Mouse (Mus musculus) left cerebral cortex, adult 9 months (tissue): ENCODE measurements around the gene Rubcnl.

Source experiments
- DNase-seq, 2 experiments: peaks; one replicate each; pipeline ENCODE4 v3.0.0; 2022; ENCODE audit warnings: low spot score in 2 of 2

The Rubcnl gene

DNA sequence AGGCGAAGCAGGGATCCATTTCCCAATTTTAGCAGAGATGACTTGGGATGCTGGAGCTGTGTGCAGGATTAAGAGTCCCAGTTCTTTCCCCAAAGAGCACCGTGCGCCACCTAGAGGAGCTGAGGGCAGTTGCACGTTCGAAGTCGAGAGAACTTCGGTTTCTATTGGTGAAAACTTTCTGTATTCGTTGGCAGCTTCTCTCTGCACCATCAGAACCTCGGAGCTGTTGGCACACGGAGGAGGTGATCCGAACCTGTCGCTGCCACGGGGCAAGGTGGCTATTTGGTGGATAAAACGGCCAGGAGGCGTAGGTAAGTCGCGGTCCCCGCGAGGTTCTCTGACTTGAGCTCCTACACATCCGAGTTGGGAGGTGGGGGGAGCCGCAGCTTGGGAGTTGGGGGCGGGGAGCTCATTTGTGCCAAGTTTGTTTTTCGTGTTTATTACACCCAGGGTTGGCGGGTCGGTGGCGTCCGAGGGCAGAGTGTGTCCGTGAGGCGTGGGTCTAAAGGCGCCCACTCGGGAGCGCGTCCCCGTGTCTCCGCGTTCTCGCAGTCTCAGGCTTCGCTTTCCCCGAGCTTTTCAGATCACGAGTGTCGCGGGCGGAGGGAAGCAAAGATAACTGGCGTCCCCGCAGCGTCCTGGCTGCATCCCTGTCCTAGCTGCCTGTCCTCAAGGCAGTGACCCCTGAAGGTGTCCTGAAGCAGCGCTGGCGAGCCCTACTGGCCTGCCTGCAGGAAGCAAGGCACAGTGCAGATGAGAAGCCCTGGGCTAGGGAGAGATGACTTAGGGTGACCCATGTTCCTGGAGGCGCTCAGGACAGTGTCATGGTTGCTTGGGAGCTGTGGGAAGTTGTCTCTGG is at the start of gene Rubcnl:
Gene Rubcnl (plus strand): TSS at position 172 of the 859 bp plus-strand sequence.
- peak in 1 of 2 experiments; percentile 79 for DNase-seq

DNA sequence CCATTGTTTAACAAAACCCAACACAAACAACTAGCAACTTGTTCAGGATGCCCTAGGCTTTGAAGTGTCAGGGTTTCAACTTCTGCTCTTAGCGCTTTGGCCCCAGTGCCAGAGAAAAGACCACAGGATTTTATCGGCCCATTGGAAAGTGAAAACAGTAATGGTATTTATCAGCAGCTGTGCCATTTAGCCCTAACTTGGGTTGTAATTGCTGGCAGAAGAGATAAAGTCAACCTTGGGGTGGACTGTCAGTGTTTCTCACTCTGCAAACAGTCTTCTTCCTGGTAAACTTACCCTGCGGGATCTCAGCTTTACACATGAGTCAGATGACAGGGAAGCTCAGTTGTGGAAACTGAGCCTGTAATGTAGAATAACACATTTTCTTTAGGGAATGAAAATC is 43.6 kb upstream of the Rubcnl start:
- no peak for DNase-seq

DNA sequence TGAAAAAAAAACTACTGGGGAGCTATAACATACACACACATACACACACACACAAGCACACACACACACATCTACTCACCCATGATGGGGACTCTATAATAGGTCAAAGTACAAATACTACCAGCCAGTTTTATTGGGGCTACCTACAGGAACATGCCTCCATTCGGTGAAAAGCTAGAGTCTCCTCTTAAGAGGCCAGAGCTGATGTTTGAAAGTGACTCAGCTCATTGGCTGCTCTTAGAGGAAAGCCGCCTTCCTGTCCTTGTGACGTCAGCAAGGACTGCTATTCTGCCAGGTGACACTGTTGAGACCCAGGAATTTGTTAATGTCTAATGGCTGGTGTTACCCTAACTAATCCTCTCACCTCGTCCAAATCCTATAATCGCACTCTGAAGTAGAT is 43.1 kb upstream of the Rubcnl start:
- DNase-seq: no peak

DNA sequence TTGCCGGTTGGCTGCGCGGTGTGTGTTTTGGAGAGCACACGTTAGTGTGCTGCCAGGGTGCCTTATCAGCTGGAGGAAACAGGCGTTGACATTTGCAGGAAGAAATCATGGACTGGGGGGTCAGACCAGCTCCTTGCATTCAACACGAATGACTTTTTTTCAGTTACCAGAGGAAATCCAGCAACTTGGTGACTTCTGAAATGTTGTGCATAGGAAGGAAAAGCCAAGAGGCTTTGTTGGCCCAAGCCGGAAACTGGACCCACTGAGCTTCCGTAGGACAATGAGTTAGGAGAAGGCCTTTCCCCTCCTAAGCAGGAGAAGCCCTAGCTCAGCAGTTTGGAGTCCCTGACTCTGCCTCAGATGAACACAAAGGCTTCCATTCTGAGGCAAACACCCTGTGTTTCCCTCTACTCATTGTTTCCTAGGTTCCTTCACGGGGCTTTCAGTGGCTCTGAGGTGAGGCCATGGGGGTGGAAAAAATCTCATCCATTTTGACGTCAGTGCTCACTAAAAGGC is 41.6 kb upstream of the Rubcnl start:
- DNase-seq: no peak

DNA sequence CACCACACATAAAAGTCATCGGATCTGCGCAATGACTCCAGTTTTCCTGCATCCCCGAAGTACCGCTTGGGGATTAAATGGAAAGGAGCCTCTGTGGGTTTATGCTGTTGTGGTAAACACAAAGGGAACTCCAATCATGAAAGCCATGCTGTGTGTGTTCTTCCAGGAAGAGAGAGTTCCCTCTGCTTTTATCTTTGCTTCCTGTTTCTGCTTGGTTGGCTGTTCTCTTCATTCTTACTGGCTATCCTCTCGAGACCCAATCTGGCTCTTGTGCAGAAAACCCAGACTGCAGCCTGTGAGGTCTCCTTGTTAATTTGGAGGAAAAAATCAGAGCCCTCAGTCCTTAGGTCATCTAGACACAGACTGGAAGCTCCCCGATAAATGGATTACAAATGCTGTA is 38.9 kb upstream of the Rubcnl start:
- no peak for DNase-seq

DNA sequence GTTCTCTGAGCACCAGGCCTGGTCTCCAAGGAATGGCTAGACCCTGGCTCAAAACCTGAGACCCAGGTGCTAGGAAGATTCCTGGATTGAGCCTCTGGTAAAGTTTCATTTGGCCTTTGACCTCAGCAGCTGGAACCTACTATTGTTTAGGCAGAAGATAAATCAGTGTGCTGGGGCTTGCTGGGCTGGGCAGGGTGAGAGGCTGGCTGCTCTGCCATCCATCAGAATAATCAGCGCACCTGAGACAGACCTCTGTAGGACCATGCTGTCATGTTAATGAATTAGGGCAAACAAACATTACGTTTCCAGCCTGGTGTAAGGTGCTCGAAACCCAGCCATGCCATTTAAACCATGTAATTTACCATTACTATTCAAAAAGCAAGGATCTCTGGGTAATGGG is 34.8 kb upstream of the Rubcnl start:
- DNase-seq: no peak

DNA sequence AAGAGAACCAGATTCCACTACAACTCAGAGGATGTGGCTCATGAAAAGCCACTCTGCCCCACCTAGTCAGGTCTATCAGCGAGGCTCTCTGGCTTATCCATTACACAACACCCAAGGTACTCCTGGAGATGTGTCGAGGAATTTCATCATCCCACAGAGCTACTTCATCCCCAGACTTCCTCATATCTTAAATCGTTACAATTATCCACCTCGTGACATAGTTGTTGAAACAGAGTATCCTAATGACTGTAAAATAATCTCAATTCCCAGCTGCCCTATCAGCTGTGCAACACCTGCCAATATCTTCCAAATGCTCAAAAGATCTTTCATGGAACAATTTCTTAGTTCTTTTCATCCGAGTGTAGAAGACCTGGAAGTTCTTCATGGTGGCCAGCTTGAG is 32.7 kb upstream of the Rubcnl start:
- DNase-seq: no peak

DNA sequence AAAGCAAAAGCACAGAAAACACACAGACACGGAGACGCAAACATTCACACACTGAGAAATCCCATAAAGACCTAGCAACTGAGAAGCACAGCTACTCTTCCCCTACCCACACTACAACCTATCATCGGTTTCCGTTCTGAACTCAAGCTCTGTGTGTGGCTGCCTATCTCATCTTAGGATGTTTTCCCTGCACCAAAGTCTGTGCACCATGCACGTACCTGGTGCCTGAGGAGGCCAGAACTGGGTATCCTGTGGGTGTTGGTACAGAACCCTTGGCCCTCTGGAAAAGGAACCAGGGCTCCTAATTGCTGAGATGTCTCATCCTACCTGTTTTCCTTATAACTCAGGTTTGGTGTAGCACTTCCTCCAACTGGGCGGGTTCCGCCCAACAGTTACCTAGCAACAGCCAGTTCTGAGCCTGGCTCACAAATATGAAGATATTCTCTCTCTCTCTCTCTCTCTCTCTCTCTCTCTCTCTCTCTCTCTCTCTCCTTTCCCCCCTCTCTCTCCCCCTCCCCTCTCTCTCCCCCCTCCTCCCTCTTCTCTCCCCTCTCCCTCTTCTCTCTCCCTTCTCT is 30.9 kb upstream of the Rubcnl start:
- DNase-seq: peak in 1 of 2 experiments; percentile 17

DNA sequence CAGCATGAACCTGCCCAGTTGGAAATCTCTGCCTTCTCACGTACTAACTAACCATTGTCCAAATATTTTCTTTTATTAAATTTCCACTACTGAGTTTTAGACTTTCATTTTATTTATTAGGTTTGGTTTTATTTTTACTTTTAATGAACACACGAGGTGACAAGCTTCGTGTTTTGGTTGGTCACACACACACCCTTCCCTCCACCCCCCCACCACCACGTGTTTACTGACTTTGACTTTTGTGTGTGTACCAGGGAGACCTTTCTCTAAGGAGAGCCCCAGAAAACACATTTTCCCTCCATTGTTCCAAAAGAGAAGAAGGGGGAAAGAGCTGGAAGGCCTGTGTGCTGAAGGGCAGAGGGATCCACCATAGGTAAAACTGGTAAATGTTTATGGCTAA is 30.2 kb upstream of the Rubcnl start:
- DNase-seq: no peak

DNA sequence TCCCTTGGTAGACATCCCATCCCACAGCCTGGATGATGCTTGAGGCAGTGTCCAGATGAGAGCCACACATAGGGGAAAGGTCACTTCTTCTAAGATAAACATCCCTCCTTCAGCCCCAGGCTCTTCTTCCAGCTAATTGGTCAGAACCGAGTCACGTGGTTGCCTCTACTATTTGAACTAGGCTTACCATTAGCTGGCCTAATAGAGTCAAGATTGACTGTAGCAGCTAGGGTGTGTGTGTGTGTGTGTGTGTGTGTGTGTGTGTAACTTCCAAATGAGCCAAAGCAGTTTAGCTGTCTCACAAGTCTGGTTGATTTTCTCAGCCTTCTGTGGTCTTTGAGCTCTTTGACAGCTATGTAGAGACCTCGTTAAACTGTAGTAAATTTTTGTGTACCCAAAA is 29.3 kb upstream of the Rubcnl start:
- no peak for DNase-seq

DNA sequence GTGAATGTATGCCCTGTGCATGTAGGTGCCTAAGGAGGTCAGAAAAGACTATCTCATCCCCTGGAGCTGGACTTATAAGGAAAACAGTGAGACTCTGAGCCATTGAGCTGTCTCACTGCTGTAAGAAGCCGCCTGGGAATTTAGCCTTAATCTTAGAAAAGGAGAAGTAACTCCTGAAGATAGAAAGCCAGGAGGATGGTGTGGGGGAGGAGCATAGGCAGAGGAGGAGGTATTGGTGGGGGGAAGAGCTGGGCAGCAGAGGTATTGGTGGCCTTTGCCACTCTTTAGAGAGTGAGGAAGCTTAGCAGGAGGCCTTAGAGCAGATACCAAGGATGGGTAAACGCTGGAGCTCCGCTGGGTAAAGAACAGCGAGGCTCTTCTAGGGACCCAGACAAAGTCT is 26.5 kb upstream of the Rubcnl start:
- DNase-seq: no peak

DNA sequence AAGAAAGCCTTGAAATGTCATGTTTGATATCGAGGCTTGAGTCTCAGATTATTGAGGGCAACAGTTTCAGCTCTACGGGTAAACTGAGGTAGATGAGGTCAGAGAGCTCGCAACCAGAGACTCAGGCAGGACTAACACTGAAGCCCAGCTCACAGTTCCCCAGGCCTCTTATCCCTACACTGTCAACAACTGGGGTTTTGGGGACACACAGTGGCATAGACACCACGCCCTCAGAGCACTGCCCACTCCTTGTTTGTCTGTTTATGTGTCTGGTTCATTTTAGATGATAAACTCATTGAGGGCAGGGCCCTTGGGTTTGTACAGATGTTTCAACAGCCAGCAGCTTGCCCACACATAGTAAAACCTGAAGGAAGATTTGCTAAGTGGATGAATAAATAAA is 25.9 kb upstream of the Rubcnl start:
- DNase-seq: no peak

DNA sequence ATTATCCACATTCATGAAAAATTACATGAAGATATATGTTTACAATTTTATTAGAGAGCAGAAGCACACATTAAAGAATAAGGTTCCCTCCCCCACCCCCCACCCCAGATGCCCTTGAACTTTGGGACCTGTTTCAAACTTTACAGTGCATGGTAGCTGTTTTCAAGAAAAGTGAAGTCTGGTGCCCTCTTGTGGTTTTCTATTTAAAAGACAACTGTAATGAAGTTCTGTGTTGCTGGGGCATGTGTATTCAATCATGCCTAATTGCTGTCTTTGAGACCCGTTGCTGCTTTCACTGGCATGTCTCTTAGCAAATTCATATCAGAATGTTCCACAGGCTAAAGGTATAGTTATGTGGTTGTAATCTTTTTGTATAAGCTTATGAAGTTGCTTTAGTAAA is 25.3 kb upstream of the Rubcnl start:
- no peak for DNase-seq

DNA sequence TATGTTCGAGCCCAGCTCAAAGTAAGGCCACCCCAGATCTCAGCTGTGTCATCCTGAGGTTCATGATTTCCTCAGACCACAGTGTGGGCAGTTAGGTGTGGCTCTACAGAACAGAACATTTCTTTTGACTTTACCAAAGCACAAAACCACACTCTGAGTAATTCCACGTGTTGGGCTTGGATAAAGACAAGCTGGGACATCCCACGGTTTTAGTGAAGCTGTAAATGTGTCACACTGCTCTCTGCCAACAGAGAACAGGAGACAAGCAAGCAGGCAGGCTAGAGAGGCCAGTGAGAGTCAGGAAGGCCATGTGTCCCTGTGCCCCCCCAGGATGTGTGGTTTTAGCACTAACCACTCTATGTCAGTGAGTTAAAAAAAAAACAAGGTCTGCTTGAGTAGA is 19.3 kb upstream of the Rubcnl start:
- no peak for DNase-seq

DNA sequence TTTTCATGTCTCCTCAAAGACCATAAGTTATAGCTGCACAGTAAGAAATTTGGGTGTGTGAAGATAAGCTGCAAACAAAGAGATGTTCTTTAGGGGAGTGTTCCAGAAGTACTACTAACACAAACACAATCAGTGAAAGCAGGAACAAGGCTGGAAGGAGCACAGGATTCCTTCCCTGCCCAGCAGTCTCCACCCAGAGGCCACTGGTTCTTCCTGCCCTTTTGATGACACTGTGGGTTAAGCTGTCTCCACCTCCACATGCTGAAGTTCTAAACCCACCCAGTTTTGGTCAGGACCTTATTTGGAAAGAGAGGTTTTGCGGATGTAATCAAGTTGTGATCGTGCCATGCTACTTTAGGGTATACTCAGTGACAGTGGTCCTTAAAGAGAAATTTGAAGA is 18.8 kb upstream of the Rubcnl start:
- DNase-seq: no peak

DNA sequence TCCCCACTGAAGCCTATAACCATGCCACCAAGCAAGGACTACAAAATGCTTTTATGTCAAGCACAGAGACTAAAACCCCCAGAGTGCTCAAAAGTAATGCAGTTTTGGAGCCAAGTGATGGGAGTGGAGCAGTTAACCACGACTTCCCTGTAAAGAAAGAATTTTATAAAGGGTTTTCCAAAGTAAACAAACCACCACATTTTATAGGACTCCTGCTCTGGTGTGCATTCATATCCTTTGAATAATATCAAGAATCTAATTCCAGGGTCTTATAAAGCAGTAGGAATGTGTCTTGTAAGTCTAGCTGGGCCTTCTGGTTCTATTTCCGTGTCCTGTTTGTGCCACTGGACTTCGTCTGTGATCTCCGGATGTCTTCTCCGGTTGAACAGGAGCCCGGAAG is 14.5 kb upstream of the Rubcnl start:
- DNase-seq: no peak

DNA sequence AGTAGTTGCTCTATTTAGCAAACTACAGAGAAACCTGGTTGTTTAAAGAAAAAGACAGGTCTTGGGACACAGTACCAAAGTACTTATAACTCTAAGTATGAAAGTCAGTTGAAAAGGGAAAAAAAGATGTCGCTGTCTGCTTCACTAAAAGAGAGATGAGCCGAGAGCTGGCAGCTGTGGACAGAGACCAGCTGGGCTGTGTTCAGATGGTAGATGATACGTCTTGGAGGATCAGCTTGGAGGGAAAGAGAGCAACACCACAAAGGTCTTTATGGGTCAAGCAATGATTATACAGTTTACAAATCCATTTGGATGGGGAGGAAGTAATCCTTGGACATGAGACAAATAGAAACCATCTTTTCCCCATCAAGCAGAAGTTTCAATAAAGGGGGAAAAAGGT is 12.5 kb upstream of the Rubcnl start:
- DNase-seq: no peak

DNA sequence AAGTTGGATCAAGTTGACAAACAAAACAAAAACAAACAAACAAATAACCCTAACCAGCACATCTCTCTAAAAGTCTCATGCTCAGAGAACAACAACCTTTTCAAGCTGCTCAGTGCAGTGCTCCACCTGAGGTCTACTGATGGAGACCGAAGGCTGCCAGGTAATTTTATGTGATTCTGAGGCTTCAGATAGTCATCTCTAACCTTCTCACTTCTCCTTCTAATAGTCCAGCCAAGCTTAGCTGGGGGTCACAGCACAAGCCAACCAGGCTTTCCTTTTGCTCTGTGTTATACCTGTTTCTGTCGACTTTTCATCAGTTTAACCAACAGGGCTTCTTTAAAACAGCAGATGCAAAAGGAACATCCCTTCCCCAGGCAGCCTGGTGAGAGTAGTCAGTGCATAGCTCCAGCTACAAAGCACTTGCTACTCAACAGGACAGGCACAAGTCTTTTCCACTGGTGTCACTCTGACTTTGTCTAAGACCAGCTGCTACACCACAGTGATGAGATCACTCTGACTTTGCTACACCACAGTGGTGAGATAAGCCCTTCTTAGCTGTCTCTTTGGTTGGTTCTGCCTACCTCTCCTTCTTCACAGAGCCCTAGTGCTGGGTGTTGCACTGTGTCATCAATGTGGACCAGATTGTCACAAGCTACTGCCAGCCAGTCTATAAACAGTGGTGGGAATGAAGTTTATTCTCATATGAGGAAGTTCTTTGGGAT is 10.2 kb upstream of the Rubcnl start:
- no peak for DNase-seq

DNA sequence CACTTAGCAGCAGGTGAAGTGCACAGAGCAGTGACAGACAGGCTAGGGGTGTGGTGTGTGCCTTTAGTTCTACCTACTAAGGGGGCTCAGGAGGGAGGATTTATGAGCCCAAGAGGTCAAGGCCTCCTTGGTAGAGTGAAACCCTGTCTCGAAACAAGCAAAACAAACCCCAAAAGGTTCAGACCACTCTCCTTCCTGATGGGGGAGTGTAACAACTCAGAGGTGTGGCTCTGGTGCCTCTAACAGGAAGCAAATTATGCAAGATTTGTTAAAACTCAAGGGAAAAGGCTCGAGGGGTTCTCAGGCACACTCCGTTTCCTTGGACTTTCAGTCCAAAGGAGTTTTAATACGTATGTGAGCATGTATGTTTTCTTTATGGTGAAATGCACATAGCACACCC is 5.5 kb upstream of the Rubcnl start:
- DNase-seq: no peak

DNA sequence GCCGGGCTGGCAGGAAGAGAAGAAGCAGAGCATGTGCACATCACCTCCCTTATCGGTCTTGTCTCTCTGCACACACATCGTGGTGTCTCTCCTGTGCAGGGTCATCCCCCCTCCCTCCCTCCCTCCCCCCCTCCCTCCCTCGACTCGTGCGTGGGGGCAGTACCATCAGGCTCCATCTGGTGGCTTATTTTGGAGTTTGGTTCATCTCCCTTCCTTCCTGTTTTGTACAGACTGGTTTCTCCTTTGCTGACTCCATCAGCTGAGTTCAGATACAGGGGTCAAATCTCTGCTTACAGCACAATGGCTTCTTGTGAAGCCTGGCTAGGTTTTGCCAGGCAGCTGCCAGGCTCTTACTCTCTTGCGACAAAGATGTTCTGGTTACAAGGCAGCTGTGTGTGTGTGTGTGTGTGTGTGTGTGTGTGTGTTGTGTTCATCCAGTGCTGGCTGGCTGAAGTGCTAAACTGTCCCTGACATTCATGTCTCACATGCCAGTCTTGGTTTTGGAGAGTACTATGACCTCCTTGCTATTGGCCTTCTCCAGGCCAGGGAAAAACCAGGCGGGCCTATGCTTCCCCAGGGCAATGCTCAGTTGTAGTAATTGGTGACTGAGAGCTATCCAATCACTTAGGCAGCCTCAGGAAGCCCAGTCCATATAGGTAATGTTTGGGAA is 4.7 kb upstream of the Rubcnl start:
- no peak for DNase-seq

DNA sequence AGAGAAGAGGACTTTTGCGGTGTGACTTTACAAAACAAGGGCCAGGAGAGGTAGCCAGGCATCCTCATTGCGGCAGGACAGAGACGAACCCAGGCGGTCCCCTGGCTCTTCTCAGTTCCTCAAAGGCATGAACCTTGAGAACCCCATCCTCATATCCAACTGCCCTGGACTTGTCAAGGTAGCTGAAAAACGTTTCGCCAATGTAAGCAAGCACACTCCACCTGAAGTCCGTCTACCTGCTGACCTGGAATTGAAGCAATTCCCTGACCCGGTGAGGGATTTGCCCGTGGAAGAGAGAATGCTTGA is 841 bp downstream of the Rubcnl start:
- DNase-seq: no peak

DNA sequence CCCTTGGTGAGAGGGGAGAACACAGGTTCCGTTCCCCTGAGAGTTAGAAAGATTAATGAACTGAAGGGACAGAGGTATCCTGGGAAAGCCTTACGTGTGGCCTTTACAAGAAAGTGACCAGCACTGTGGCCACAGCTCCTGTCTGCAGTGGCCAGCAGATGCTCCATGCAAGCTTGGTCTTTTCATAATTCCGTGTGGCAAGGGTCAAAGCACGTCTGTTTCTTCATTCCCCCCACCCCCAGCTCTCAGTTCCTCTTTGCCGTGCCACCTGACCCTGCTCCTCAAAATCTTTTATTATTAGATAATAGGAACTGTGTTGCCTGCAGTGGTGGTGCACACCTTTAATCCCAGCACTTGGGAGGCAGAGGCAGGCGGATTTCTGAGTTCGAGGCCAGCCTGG is 1.4 kb downstream of the Rubcnl start:
- DNase-seq: no peak
